Mouse (Mus musculus) megakaryocyte, embryonic 14.5 days (primary cell): ENCODE data around the gene Cc2d1b.

Experiments
- FLI1 ChIP-seq: IDR thresholded peaks from 2 replicates; pipeline ENCODE4 v1.6.1; 2012; ENCODE audit warnings: low read length, inconsistent platforms, mixed read lengths
- GATA1 ChIP-seq: IDR thresholded peaks from 3 replicates; pipeline ENCODE4 v1.6.1; 2012; ENCODE audit warnings: mixed read lengths, low read length, inconsistent platforms, borderline replicate concordance

DNA sequence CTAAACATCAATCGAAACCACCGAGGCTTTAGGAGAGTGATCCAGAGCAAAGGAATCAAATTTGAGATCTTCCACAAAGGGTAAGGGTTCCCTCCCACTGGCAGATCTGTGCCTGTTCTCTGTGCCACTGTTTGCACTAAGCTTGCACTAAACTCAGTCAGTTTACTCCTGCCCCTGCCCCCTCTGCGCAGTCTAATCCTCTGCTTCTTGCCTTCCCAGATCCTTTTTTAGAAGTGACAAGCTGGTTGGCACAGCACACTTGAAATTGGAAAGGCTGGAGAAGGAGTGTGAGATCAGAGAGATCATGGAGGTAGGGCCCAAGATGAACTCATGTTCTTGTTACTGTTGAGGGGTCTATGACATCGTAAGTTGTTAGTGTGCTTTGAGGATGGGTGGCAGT lies 11.9 kb downstream of the Cc2d1b start:
- TF ChIP-seq GATA1 (no peak), FLI1 (no peak)
